Mouse (Mus musculus): ENCODE data around the gene Zfpl1. TPM values are rescaled to one million over a fixed set of nuclear protein-coding genes. Genes with fewer than 3 reads are reported as not detected.

Zfpl1 gene
- total RNA-seq, 1 experiment: 39.4 TPM

GRCm38 (mm10) chr19:6079983-6080480 is 4.7 kb downstream of the Zfpl1 start, which contains the start of gene Tmem262:
Tmem262 (plus strand) TSS chr19:6080033.
- TF ChIP-seq ZNF384 (IDR thresholded peaks at IDR 0.05; ENCODE audit: low read depth, low read length) (no peak), CHD2 (IDR thresholded peaks at IDR 0.05; ENCODE audit: low read depth, low read length) (no peak)
- Histone ChIP-seq H3K4me1 (ENCODE audit: control insufficient read depth in 2 of 2, insufficient read depth in 2 of 2, low read length in 2 of 2, poor library complexity in 1 of 2) (peaks cover 1 to 5% of the 10 kb centered on the region in 2 experiments; a peak in 1 of 4 replicates), H3K27ac (ENCODE audit: insufficient read depth, low read depth, low read length, poor library complexity, severe bottlenecking) (no peak within 1 kb of the TSS), H3K9me3 (ENCODE audit: control insufficient read depth, insufficient read depth, low read depth, low read length) (no peaks in the 10 kb centered on the region), H3K9ac (ENCODE audit: insufficient read depth, low read depth, low read length, poor library complexity, severe bottlenecking) (no peak within 1 kb of the TSS), H3K36me3 (ENCODE audit: control insufficient read depth, insufficient read depth, low read length, poor library complexity, severe bottlenecking) (peaks cover 18% of the 10 kb centered on the region), H3K4me3 (ENCODE audit: insufficient read depth in 1 of 2, low read depth in 1 of 2, low read length in 2 of 2, poor library complexity in 1 of 2, severe bottlenecking in 1 of 2) (no peak within 1 kb of the TSS)
- in situ Hi-C loops (cut with MboI; ENCODE audit: low sequenced_read_pairs in 2 of 2, unreplicated experiment in 2 of 2): no loop called here
- DNase-seq (ENCODE audit: low read depth, low spot score): no peak

DNA sequence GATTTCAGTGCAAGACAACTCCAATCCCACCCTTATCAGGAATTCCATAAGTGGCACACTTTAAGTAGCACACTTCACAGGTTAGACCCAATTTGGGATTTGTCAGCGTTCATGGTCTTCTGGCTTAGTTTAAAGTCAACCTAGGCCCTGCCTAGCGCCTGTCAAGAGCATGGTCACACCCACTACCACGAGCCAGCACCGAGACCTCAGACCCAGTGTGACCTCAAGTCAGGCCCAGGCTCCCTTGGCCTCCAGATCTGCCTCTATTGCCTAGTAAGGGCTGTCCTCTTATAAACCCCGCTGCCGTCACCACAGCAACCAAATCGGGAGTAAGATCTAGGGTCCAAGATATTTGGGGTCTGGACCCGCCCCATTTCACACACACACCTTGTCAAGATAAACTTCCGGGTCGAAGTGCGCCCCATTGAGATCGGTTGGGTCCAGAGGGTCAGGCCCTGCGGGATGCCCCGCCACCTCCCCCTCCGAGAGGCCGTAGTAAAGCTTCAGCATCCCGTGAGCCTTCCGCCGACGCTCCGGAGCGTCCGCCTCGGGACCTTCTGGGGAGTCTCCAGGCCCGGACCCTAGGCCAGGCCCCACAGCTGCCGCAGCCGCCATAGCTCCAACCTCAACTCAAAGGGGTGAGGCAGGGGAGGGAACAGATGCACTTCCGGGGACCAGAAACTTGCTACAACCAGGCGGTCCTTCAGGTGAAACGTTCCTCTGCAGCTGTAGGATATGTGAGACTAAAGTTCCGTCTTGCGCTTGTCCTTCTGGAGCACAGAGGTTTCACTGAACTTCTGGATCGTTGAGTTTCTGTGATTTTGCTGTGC is 8.0 kb downstream of the Zfpl1 start, which contains the start of gene Vps51:
Vps51 (minus strand) TSS at position 668 of the 830 bp plus-strand sequence.
- Histone ChIP-seq H3K9me3 (ENCODE audit: control insufficient read depth, insufficient read depth, low read depth, low read length) (no peaks in the 10 kb centered on the region), H3K36me3 (ENCODE audit: control insufficient read depth, insufficient read depth, low read length, poor library complexity, severe bottlenecking) (peaks cover 11% of the 10 kb centered on the region; the same call in 1 of the 2 replicates), H3K9ac (ENCODE audit: insufficient read depth, low read depth, low read length, poor library complexity, severe bottlenecking) (peak within 1 kb of the TSS; percentile 98), H3K4me3 (ENCODE audit: insufficient read depth in 1 of 2, low read depth in 1 of 2, low read length in 2 of 2, poor library complexity in 1 of 2, severe bottlenecking in 1 of 2) (peak within 1 kb of the TSS; percentile 95 to 99), H3K27ac (ENCODE audit: insufficient read depth, low read depth, low read length, poor library complexity, severe bottlenecking) (peak within 1 kb of the TSS; percentile 93), H3K4me1 (ENCODE audit: control insufficient read depth in 2 of 2, insufficient read depth in 2 of 2, low read length in 2 of 2, poor library complexity in 1 of 2) (peaks cover 1 to 2% of the 10 kb centered on the region in 2 experiments; a peak in 1 of 4 replicates)
- TF ChIP-seq CHD2 (IDR thresholded peaks at IDR 0.05; ENCODE audit: low read depth, low read length) (peak; percentile 87), HCFC1 (IDR thresholded peaks at IDR 0.05; ENCODE audit: borderline replicate concordance, insufficient read depth, low read length) (peak; percentile 89), ZC3H11A (IDR thresholded peaks at IDR 0.05; ENCODE audit: borderline replicate concordance, low read depth, low read length) (no peak), MAFK (IDR thresholded peaks at IDR 0.05; ENCODE audit: insufficient read depth, low read depth, low read length) (no peak), ZNF384 (IDR thresholded peaks at IDR 0.05; ENCODE audit: low read depth, low read length) (peak; percentile 53; the same call in 1 of the 2 replicates)
- in situ Hi-C loops (cut with MboI; ENCODE audit: low sequenced_read_pairs in 2 of 2, unreplicated experiment in 2 of 2): no loop called here
- DNase-seq (ENCODE audit: low read depth, low spot score): peak; percentile 91

DNA sequence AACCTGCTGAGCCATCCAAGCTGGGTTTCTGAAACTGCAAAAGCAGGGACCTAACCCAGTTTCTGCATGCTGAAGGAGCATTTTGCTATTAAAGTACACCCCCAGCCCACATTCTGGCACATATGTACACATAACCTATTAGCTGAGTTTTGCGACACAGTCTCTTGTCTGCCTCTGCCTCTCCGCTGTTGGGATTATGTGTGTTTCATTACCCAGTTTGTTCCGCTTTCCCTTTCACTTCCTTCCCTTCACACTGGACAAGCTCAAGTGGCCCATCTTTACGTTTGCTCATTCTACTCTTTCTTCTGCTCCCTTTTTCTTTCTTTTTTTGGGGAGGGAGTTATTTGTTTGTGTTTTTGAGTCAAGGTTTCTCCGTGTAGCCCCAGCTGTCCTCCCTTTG is 10.9 kb downstream of the Zfpl1 start:
- no peak for DNase-seq (ENCODE audit: low read depth, low spot score)
- in situ Hi-C loops (cut with MboI; ENCODE audit: low sequenced_read_pairs in 2 of 2, unreplicated experiment in 2 of 2): no loop called here
- peaks cover 3% of the 10 kb centered on the region; the same call in 1 of the 2 replicates for H3K36me3 ChIP-seq (ENCODE audit: control insufficient read depth, insufficient read depth, low read length, poor library complexity, severe bottlenecking)

DNA sequence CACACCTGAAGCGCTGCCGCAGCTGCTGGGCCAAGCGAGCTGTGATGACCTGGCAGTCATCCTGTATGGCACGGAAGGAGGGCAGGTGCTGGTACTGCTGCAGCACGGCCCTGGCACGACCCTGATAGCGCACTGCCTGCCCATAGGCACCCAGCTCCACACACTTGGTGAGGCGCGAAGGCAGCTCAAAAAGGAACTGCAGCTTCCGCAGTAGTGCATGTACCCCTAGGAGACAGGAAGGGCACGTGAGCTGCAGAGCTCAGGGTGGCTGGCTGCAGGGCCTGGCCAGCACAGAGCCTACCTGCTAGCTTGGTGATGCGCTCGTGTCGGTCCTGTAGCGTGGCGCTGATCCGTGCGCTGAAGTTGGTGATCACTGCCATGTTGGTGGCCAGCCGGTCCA is 13.5 kb downstream of the Zfpl1 start:
- no peaks in the 10 kb centered on the region for H3K9me3 ChIP-seq (ENCODE audit: control insufficient read depth, insufficient read depth, low read depth, low read length)
- no peak overlapping the region for H3K27ac ChIP-seq (ENCODE audit: insufficient read depth, low read depth, low read length, poor library complexity, severe bottlenecking)
- H3K4me1 ChIP-seq (ENCODE audit: control insufficient read depth in 2 of 2, insufficient read depth in 2 of 2, low read length in 2 of 2, poor library complexity in 1 of 2): peaks cover 0 to 12% of the 10 kb centered on the region in 2 experiments; a peak in 1 of 4 replicates
- H3K4me3 ChIP-seq (ENCODE audit: insufficient read depth in 1 of 2, low read depth in 1 of 2, low read length in 2 of 2, poor library complexity in 1 of 2, severe bottlenecking in 1 of 2): peak overlapping the region; percentile 41 to 65
- DNase-seq (ENCODE audit: low read depth, low spot score): no peak
- H3K36me3 ChIP-seq (ENCODE audit: control insufficient read depth, insufficient read depth, low read length, poor library complexity, severe bottlenecking): peaks cover 3% of the 10 kb centered on the region; the same call in 1 of the 2 replicates
- no peak for TF ChIP-seq MAFK (IDR thresholded peaks at IDR 0.05; ENCODE audit: insufficient read depth, low read depth, low read length)
- TF ChIP-seq ZNF384 (IDR thresholded peaks at IDR 0.05; ENCODE audit: low read depth, low read length): no peak
- TF ChIP-seq ZC3H11A (IDR thresholded peaks at IDR 0.05; ENCODE audit: borderline replicate concordance, low read depth, low read length): no peak
- no peak for TF ChIP-seq HCFC1 (IDR thresholded peaks at IDR 0.05; ENCODE audit: borderline replicate concordance, insufficient read depth, low read length)
- no peak for TF ChIP-seq CHD2 (IDR thresholded peaks at IDR 0.05; ENCODE audit: low read depth, low read length)
- H3K9ac ChIP-seq (ENCODE audit: insufficient read depth, low read depth, low read length, poor library complexity, severe bottlenecking): peak overlapping the region; percentile 33
- in situ Hi-C loops (cut with MboI; ENCODE audit: low sequenced_read_pairs in 2 of 2, unreplicated experiment in 2 of 2): no loop called here

More for the DNA sequence above, 10.9 kb downstream of the Zfpl1 start:
- Histone ChIP-seq H3K9ac (ENCODE audit: insufficient read depth, low read depth, low read length, poor library complexity, severe bottlenecking) (no peak overlapping the region), H3K4me3 (ENCODE audit: insufficient read depth in 1 of 2, low read depth in 1 of 2, low read length in 2 of 2, poor library complexity in 1 of 2, severe bottlenecking in 1 of 2) (no peak overlapping the region), H3K4me1 (ENCODE audit: control insufficient read depth in 2 of 2, insufficient read depth in 2 of 2, low read length in 2 of 2, poor library complexity in 1 of 2) (peaks cover 1 to 6% of the 10 kb centered on the region in 2 experiments; a peak in 1 of 4 replicates), H3K27ac (ENCODE audit: insufficient read depth, low read depth, low read length, poor library complexity, severe bottlenecking) (no peak overlapping the region), H3K9me3 (ENCODE audit: control insufficient read depth, insufficient read depth, low read depth, low read length) (no peaks in the 10 kb centered on the region)
- no peak for TF ChIP-seq CHD2 (IDR thresholded peaks at IDR 0.05; ENCODE audit: low read depth, low read length)
- TF ChIP-seq ZC3H11A (IDR thresholded peaks at IDR 0.05; ENCODE audit: borderline replicate concordance, low read depth, low read length): no peak
- no peak for TF ChIP-seq HCFC1 (IDR thresholded peaks at IDR 0.05; ENCODE audit: borderline replicate concordance, insufficient read depth, low read length)
- no peak for TF ChIP-seq ZNF384 (IDR thresholded peaks at IDR 0.05; ENCODE audit: low read depth, low read length)
- TF ChIP-seq MAFK (IDR thresholded peaks at IDR 0.05; ENCODE audit: insufficient read depth, low read depth, low read length): no peak

All from ES-E14 (cell line).